Mouse (Mus musculus) bone marrow macrophage, adult 2 months (primary cell): ENCODE measurements around the gene Slc2a2.

Source experiments
- CTCF ChIP-seq: IDR thresholded peaks from 2 replicates; pipeline ENCODE4 v1.5.1; 2012; ENCODE audit warnings: low read depth, mild to moderate bottlenecking, low read length, moderate library complexity
- POLR2A ChIP-seq: IDR thresholded peaks from 2 replicates; pipeline ENCODE4 v1.6.1; 2012; ENCODE audit warnings: mild to moderate bottlenecking, low read depth, low read length, borderline replicate concordance

- TF ChIP-seq CTCF (no peak), POLR2A (no peak)
Observed at GRCm38 (mm10) chr3:28734712-28735111, 37.0 kb downstream of the Slc2a2 start.
